Mouse (Mus musculus): Measurements from ENCODE around the gene Ptpn6.

Ptpn6 gene

GRCm38 (mm10) chr6:124724472-124724871 lies 14.0 kb downstream of the Ptpn6 start:
- no peak for DNase-seq

DNA sequence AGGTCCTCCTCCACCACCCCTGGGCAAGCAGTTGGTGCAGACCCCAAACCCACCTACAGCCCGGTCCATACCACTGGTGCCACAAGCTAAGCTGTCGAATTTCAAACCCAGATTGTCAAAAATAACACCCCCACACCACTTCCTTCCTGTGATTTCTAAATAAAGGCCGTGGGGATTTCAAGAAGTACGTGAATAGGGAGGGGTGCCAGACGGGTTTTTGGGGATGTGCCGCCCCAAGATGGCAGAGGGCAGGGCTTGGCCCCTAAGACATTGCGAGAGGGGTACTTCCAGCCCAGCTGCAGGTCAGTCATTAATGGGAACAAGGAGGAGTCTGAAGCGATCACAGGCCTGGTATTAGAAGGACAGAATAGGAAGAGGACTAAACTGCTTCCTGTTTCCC lies 15.0 kb downstream of the Ptpn6 start:
- no peak for DNase-seq

DNA sequence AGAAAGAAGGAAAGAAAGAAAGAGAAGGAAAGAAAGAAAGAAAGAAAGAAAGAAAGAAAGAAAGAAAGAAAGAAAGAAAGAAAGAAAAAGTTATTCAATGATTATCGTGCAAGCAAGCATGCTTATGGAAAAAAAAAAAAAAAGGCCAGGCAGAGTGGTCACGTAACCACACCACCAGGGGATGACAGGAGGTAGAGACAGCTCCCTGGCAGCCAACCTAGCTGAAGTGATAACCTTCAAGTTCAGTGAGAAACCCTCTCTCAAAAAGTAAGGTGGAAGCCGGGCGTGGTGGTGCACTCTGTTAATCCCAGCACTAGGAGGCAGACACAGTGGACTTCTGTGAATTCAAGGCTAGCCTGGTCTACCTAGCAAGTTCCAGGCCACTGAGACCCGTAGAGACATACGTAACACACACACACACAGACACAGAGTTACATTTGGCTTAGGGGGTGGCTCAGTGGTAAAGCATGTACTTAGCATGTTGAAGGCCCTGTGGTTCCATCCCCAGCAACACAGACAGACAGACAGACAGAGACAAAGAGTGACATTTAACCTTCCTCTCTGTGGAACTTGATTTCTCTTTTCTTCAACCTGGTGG lies 15.5 kb downstream of the Ptpn6 start:
- no peak for DNase-seq

- DNase-seq: no peak
Measured at GRCm38 (mm10) chr6:124720904-124721303, 17.6 kb downstream of the Ptpn6 start.

GRCm38 (mm10) chr6:124719354-124719978 lies 19.0 kb downstream of the Ptpn6 start:
- no peak for DNase-seq

- peak; percentile 88 to 91 for DNase-seq
Measured at GRCm38 (mm10) chr6:124718703-124719102, 19.8 kb downstream of the Ptpn6 start.

- DNase-seq: no peak
Measured at GRCm38 (mm10) chr6:124717968-124718367, 20.5 kb downstream of the Ptpn6 start.

DNA sequence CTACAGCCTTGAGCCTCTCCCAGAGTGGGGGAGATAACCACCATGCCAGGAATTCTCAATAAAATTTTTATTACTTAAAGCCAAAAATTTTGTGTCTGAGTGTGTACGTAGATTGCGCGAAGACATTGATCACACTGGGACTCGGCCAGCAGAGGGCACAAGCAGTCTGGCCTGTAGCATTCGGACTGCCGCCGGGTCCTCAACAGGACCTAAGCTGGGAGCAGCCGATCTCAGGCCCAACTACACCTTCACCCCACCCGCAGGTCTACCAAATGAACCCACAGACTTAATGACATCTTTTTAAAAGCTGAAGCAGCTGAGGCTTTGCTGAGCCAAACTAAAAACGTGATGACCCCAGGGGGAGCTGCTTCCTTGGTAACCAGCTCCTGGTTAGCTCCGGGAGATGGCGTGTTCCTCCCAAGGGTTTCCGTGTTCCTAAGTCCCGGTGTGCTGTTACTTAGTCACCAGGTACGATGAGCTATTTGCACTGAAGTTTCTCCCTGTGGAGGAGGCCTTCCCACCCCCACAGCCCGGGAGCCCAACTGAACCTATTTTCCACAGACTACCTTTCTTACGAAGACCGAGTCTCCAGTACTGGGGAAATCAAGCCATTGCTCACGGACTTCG lies 21.5 kb downstream of the Ptpn6 start:
- DNase-seq: peak in 1 of 2 experiments; percentile 57

DNA sequence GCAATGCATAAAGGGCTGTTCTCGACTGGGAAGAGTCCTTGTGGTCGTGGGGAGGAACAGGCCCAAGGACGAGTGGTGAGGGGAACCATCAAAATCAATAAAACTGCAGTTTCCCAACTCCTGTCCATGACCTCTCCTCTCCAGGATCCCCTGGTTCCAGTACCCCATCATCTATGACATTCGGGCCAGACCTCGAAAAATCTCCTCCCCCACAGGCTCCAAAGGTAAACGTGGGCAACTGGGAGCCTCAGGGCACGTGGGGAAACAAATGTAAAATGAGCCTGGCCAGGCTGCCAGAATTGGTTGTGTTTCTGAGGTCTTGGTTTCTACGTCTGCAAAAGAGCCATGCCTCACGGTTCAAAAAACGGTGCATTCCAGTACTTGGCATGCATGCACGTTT lies 25.6 kb downstream of the Ptpn6 start:
- DNase-seq: no peak

GRCm38 (mm10) chr6:124711824-124712782 lies 26.4 kb downstream of the Ptpn6 start, which contains the start of the genes Emg1 and Phb2:
Emg1 (minus strand) TSS chr6:124712178.
Phb2 (plus strand) TSS chr6:124712336.
- DNase-seq: peak; percentile 98 to 99

- DNase-seq: no peak
Measured at GRCm38 (mm10) chr6:124708289-124708889, 30.1 kb downstream of the Ptpn6 start.

DNA sequence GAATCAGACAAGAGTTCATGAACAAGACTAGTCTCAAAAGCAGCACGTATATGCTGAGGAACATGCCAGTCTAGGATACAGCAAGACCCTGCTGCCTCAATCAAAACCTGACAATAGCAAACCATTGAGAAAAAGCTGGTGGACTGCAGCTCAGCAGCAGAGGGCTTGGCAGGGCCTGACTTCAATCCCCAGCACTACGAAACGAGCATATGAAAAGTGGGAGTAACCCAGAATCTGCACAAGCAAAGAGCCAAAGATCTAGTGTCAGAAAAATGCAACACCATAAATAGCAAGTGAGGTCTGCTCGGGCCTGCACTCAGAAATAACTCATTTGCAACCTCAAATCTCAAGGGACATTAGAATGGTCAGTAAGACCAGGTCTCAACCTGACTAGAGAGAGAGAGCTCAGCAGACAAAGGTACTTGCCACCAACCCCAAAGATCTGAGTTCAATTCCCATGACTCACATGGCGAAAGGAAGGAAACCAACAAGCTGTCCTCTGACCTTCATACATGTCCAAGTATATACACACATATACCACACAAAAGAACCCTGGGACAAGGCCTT lies 32.4 kb downstream of the Ptpn6 start:
- no peak for DNase-seq

GRCm38 (mm10) chr6:124704417-124704816 lies 34.1 kb downstream of the Ptpn6 start:
- DNase-seq: no peak

GRCm38 (mm10) chr6:124703789-124704188 lies 34.7 kb downstream of the Ptpn6 start:
- DNase-seq: no peak

- DNase-seq: peak; percentile 66 to 70
Measured at GRCm38 (mm10) chr6:124702784-124703103, 35.8 kb downstream of the Ptpn6 start.

DNA sequence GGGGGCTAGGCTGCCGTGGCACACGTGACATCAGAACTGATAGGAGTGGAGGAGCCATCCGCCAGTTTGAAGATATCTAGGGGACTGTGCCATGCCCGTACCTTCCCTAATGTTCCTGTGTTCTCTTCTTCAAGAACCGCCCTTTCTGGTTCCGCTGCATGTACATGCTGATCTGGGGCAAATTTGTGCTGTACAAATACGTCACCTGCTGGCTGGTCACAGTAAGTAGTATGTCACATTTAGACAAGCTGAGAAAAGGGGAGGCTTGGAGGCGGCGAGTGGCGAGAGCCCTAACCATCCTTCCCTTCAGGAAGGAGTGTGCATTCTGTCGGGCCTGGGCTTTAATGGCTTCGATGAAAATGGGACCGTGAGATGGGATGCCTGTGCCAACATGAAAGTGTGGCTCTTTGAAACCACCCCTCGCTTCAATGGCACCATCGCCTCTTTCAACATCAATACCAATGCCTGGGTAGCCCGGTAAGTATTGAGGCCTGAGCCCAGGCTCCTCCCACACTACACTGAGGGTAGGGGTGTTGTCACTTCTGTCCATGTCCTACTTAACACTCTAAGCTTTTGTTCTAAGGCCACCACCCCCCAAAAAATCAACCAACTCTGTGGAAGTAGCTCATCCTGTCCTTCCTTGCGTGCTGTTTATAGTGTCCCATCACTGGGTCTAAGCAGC lies 36.3 kb downstream of the Ptpn6 start:
- no peak for DNase-seq

DNA sequence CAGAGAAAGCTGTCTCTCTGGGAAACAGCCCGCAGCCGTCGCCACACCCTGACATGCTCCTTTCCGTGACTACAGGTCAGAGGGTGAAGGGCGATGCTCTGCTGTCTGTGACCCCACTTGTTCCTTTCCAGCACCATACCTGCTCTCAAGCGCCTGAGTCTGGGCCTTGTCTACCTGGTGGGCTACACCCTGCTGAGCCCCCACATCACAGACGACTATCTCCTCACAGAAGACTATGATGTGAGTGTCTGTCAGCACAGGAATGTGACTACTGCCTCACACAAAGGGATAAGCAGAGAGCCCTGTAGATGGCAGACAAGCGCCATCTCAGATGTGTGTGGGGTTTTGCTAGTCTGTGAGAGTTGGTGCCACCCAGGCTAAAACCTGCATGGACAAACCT lies 37.2 kb downstream of the Ptpn6 start:
- DNase-seq: no peak

- peak; percentile 73 to 81 for DNase-seq
Measured at GRCm38 (mm10) chr6:124699962-124700610, 38.4 kb downstream of the Ptpn6 start.

GRCm38 (mm10) chr6:124699366-124699765 lies 39.1 kb downstream of the Ptpn6 start:
- no peak for DNase-seq

DNA sequence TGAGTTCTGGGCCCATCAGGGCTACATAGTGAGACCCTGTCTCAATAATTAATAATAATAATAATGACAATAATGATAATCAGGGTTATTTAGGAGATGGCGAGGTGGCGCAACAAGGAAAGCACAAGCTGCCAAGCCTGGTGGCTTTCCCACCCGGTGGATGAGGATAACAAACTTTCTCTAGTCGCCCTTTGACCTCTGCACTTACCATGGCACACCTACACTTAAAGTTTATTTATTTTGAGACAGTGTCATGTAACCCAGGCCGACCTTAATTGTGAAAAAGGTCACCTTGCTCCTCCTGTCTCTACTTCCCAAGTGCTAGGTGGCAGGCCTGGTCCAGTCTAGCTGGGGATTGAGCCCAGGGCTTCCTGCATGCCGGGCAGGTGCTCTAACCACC lies 39.8 kb downstream of the Ptpn6 start:
- no peak for DNase-seq

- no peak for DNase-seq
Measured at GRCm38 (mm10) chr6:124696441-124697150, 41.9 kb downstream of the Ptpn6 start.

Data from lung, adult 18-20 months (tissue).